Mouse (Mus musculus): Measurements from ENCODE around the gene Bhlhe23. TPM values are rescaled to one million over a fixed set of nuclear protein-coding genes. Genes with fewer than 3 reads are reported as not detected.
A peak's percentile ranks its signal among the peaks of the same experiment; 100 is the strongest.

The Bhlhe23 gene
- total RNA-seq, 2 experiments from 2014 or later = not detected

- no peak for DNase-seq (ENCODE audit: low spot score in 2 of 2)
Observed at GRCm38 (mm10) chr2:180726658-180727442, 49.9 kb downstream of the Bhlhe23 start.

- DNase-seq (ENCODE audit: low spot score in 2 of 2) = no peak
Observed at GRCm38 (mm10) chr2:180725856-180726629, 50.7 kb downstream of the Bhlhe23 start.

- DNase-seq (ENCODE audit: low spot score in 2 of 2) = no peak
Observed at GRCm38 (mm10) chr2:180725414-180725778, 51.3 kb downstream of the Bhlhe23 start.

- peak; percentile 30 to 52 for DNase-seq (ENCODE audit: low spot score in 2 of 2)
Observed at GRCm38 (mm10) chr2:180724585-180725413, 51.9 kb downstream of the Bhlhe23 start, which contains the start of gene Slc17a9. TSS of gene Slc17a9 (plus strand) at chr2:180725263.

Other genes starting within 250 kb of the Bhlhe23 start
- gene Mrgbp, start 195.6 kb downstream of the Bhlhe23 start, total RNA-seq (2021) = 10 to 100 TPM; 14.5 to 17.2 TPM
- gene Ogfr, start 187.7 kb downstream of the Bhlhe23 start, total RNA-seq (2021) = 10 to 100 TPM; 36.6 to 46.6 TPM
- gene Col9a3, start 179.1 kb downstream of the Bhlhe23 start, total RNA-seq (2021) = under 1 TPM; 0.17 to 0.38 TPM
- not detected for gene Tcfl5, start 134.2 kb downstream of the Bhlhe23 start, total RNA-seq (2021)
- 10 to 100 TPM; 36.7 to 38.3 TPM for gene Dido1, start 66.9 kb downstream of the Bhlhe23 start, total RNA-seq (2021)
- 10 to 100 TPM; 50.0 to 60.2 TPM for gene Gid8, start 66.8 kb downstream of the Bhlhe23 start, total RNA-seq (2021)
- 1 to 10 TPM; 1.5 TPM for gene Slc17a9, start 51.6 kb downstream of the Bhlhe23 start, total RNA-seq (2021)
- 10 to 100 TPM; 48.5 to 51.9 TPM for gene Ythdf1, start 144.0 kb upstream of the Bhlhe23 start, total RNA-seq (2021)
- gene Birc7, start 152.1 kb upstream of the Bhlhe23 start, total RNA-seq (2021) = not detected
- 10 to 100 TPM in 1 of 2 experiments, 1 to 10 TPM in 1; 6.8 to 11.8 TPM for gene Nkain4, start 177.8 kb upstream of the Bhlhe23 start, total RNA-seq (2021)
- 10 to 100 TPM; 48.1 to 53.3 TPM for gene Arfgap1, start 190.3 kb upstream of the Bhlhe23 start, total RNA-seq (2021)
- 1 to 10 TPM; 2.3 to 2.8 TPM for gene Col20a1, start 209.6 kb upstream of the Bhlhe23 start, total RNA-seq (2021)